Mouse (Mus musculus) midbrain, embryonic 16.5 days (tissue): ENCODE results near the gene Cradd. TPM values are rescaled to one million over a fixed set of nuclear protein-coding genes. Genes with fewer than 3 reads are reported as not detected.

ENCODE experiments used
- ATAC-seq: fragments of 200-750 bp; cut with Nextera tagmentation; 2 replicates; pipeline ENCODE4 v1.8.0; 2017; ENCODE audit warnings: moderate TSS enrichment
- H3K27ac ChIP-seq: fragments of 300-500 bp; sonication (generic); 2 replicates; pipeline ENCODE4 v1.5.1; 2014; ENCODE audit warnings: mild to moderate bottlenecking, low read length, mixed read lengths
- H3K27me3 ChIP-seq: fragments of 300-500 bp; sonication (generic); 2 replicates; pipeline ENCODE4 v1.6.1; 2014; ENCODE audit warnings: low read depth, low read length, mixed read lengths; ENCODE audit not compliant: control insufficient read depth, insufficient read depth
- H3K36me3 ChIP-seq: fragments of 300-500 bp; sonication (generic); 2 replicates; pipeline ENCODE4 v1.6.1; 2014; ENCODE audit warnings: mild to moderate bottlenecking, low read length, moderate library complexity, mixed read lengths; ENCODE audit not compliant: control insufficient read depth, insufficient read depth
- H3K4me1 ChIP-seq: fragments of 300-500 bp; sonication (generic); 2 replicates; pipeline ENCODE4 v1.6.1; 2014; ENCODE audit warnings: mild to moderate bottlenecking, low read length, mixed read lengths; ENCODE audit not compliant: control insufficient read depth, insufficient read depth
- H3K4me2 ChIP-seq: fragments of 300-500 bp; sonication (generic); 2 replicates; pipeline ENCODE4 v1.6.1; 2014; ENCODE audit warnings: mild to moderate bottlenecking, low read length, mixed read lengths
- H3K4me3 ChIP-seq: fragments of 300-500 bp; sonication (generic); 2 replicates; pipeline ENCODE4 v1.5.1; 2014; ENCODE audit warnings: low read depth, mild to moderate bottlenecking, low read length, moderate library complexity, mixed read lengths
- H3K9ac ChIP-seq: fragments of 300-500 bp; sonication (generic); 2 replicates; pipeline ENCODE4 v1.6.1; 2014; ENCODE audit warnings: low read depth, low read length, mixed read lengths
- H3K9me3 ChIP-seq: fragments of 300-500 bp; sonication (generic); replicated peaks from 2 replicates; pipeline ENCODE4 v1.6.1; 2014; ENCODE audit warnings: mild to moderate bottlenecking, low read length, mixed read lengths; ENCODE audit not compliant: control insufficient read depth, poor library complexity, severe bottlenecking
- WGBS: fragments of 180-500 bp; shearing (Covaris S2); extraction: QIAGEN DNeasy Blood & Tissue Kit; methylation state at CpG from one replicate; pipeline ENCODE4 v1.1.7; 2014; 5-methylcytosine and 5-hydroxymethylcytosine counted together
- polyA plus RNA-seq: library from polyadenylated mRNA; unstranded; fragments of >200 nt; fragmentation: Nextera tagmentation; extraction: Ambion mirVana; gene quantifications from 2 replicates; pipeline ENCODE4 v1.2.1, GENCODE M21; 2015

Cradd gene
- polyA plus RNA-seq, 1 experiment from 2014 or later: 11.1 TPM

DNA sequence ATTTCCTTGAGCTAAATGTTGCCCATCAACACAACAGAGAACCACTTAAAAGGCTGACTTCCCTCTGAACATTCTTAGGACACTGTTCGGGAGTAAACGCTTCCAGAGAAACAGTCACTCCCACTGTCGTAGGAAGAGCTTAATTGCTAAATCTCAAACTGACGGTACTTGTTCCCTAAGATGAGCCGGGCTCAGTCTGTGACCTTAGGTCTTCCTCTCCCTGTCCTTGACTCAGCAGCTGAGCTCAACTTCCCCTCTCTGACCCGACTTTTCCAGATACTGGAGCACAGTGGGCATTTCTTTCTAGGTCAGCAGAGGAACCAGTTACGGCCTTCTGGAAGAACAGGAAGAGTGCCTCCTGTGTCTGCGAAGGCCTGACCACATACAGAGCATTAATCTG lies 87.7 kb downstream of the Cradd start:
- no peak for ATAC-seq
- no peak overlapping the region for H3K27ac ChIP-seq
- no peaks in the 10 kb centered on the region for H3K9me3 ChIP-seq
- WGBS: 42% methylated on average over 8 of the region's 8 CpGs
- peaks cover 21% of the 10 kb centered on the region for H3K4me1 ChIP-seq
- no peaks in the 10 kb centered on the region for H3K27me3 ChIP-seq
- H3K4me3 ChIP-seq: no peak overlapping the region
- H3K36me3 ChIP-seq: no peaks in the 10 kb centered on the region
- no peak overlapping the region for H3K9ac ChIP-seq
- H3K4me2 ChIP-seq: no peak overlapping the region

DNA sequence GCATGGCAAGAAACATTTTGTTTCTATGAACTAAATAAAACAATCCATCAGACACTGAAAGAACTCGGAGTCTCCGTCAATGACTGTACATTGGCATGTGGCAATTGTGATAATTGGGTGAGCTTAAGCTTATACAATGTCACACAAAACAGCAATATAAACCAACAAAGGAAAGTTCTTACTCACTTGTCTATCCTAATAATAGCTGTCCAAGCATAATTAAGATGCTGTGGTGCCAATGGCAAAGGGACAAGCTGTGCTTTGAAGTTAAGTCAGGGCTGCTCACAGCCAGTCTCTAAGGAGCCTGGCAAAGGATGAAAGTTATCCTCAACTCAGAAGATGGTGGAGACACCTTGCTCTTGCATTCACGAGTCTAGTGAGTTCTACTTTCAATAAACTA lies 89.3 kb downstream of the Cradd start:
- Histone ChIP-seq H3K27ac (no peak overlapping the region), H3K36me3 (no peaks in the 10 kb centered on the region)
- WGBS: 29% methylated on average over 3 of the region's 3 CpGs

DNA sequence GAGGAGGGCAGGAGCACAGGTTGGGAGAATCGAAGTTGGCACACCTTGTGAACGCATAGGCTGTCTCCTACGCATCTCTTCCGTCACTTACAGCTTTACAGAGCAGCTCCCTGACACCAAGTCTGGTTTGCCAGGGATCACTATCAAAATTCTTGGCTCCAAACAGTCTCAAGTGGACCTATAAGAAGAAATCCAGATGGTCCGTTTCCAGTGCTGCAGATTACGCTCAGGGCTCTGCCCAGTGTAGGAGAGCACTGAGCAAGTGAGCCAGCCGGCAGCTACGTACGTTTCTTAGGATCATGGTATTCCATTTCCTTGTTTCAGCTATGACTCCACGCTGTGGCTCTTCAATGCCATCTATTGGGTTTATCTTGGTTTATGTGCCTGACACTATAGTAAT lies 90.9 kb downstream of the Cradd start:
- no peak for ATAC-seq
- no peak overlapping the region for H3K4me2 ChIP-seq

More for the DNA sequence above, 89.3 kb downstream of the Cradd start:
- no peak overlapping the region for H3K9ac ChIP-seq
- no peak for ATAC-seq
- H3K4me3 ChIP-seq: no peak overlapping the region
- H3K27me3 ChIP-seq: no peaks in the 10 kb centered on the region
- no peaks in the 10 kb centered on the region for H3K9me3 ChIP-seq
- peaks cover 17% of the 10 kb centered on the region for H3K4me1 ChIP-seq
- H3K4me2 ChIP-seq: no peak overlapping the region

DNA sequence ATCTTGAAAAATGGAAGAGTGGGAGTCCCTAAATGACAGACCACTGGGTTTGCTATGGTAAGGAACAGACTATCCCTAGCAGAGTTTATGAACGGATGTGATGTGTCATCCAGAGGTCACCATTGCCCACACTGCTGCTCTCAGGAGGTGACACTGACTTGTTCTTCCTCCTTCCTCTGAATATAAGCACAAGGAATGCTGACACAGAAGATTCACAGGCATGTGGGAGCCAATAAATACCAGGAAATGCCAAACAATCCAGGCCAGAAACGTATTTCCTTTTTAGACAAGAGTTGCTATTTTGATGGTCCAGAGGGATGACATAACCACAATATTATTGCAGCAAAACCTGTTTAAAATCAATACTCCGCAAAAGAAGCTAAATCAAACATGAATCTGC lies 91.4 kb downstream of the Cradd start:
- WGBS: 79% methylated on average over 3 of the region's 3 CpGs
- H3K4me2 ChIP-seq: no peak overlapping the region
- peaks cover 14% of the 10 kb centered on the region for H3K4me1 ChIP-seq
- H3K9me3 ChIP-seq: no peaks in the 10 kb centered on the region
- ATAC-seq: no peak
- no peak overlapping the region for H3K9ac ChIP-seq
- H3K4me3 ChIP-seq: no peak overlapping the region
- no peak overlapping the region for H3K27ac ChIP-seq
- H3K27me3 ChIP-seq: no peaks in the 10 kb centered on the region
- H3K36me3 ChIP-seq: no peaks in the 10 kb centered on the region

More for the DNA sequence above, 90.9 kb downstream of the Cradd start:
- Histone ChIP-seq H3K27ac (no peak overlapping the region), H3K9ac (no peak overlapping the region), H3K4me3 (no peak overlapping the region), H3K27me3 (no peaks in the 10 kb centered on the region), H3K4me1 (peaks cover 9% of the 10 kb centered on the region), H3K9me3 (no peaks in the 10 kb centered on the region), H3K36me3 (no peaks in the 10 kb centered on the region)
- WGBS: 87% methylated on average over 10 of the region's 10 CpGs

DNA sequence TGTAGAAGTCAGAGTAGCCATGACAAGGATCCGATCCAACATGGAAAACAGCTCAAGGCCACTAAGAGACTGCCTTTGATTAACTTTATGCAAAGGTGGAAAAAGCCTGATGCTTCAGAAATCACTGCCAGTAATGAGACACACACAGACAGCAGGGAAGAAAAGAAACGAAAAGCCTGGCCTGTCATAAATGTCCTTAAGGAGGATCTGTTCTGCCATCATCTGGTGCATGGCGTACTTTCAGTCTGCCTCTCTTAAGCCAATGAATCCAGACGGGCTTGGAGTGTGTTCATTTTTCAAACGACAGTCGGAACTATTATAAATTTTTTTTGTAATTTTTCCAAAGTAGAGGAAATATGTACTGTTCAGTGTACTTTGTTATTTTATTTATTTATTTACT lies 95.7 kb downstream of the Cradd start:
- H3K9me3 ChIP-seq: no peaks in the 10 kb centered on the region
- no peak overlapping the region for H3K9ac ChIP-seq
- H3K4me3 ChIP-seq: no peak overlapping the region
- ATAC-seq: peak; percentile 75
- no peaks in the 10 kb centered on the region for H3K36me3 ChIP-seq
- 0 out of 2 replicates have a peak overlapping the region, but pooled peaks have one; percentile 19 for H3K27ac ChIP-seq
- no peak overlapping the region for H3K4me2 ChIP-seq
- WGBS: 37% methylated on average over 6 of the region's 6 CpGs
- H3K27me3 ChIP-seq: no peaks in the 10 kb centered on the region
- peaks cover 11% of the 10 kb centered on the region for H3K4me1 ChIP-seq

DNA sequence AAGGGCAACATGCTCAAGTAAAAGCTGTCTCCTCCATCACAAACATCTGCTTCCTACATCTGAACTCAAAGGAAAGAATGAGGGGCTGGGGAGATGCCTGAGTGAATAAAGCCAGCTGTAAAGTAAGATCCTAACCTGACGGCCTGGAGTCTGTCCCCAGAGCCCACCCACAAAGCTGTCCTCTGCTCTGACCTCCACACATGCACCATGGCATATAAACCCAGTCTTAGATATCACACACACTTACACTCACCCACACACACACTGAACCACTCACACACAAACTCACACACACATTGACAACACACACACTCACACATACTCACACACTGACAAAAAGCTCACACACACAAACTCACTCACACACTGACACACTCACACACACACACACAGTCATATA lies 96.3 kb downstream of the Cradd start:
- no peak for ATAC-seq

DNA sequence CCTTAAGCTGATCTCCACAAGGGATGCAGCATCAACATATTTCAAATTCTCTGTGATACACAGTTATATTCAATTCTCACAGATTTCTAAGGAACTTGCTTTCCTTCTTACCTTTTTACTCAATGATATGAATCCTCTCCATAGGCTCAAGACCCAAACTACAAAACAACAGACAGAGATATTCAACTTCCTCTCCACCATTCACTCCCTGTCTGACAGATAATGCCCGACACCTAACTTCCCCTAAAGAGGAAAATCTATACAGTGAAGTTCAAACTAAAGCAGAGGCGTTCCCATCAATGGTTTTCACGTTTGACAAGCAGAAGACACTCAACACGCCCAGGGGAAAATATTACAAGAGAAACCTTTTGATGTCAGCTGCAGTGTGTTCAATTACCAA lies 97.2 kb downstream of the Cradd start:
- H3K4me1 ChIP-seq: peaks cover 11% of the 10 kb centered on the region
- H3K27ac ChIP-seq: no peak overlapping the region
- no peaks in the 10 kb centered on the region for H3K9me3 ChIP-seq
- no peaks in the 10 kb centered on the region for H3K36me3 ChIP-seq
- no peak overlapping the region for H3K4me3 ChIP-seq
- no peaks in the 10 kb centered on the region for H3K27me3 ChIP-seq
- no peak overlapping the region for H3K4me2 ChIP-seq
- H3K9ac ChIP-seq: no peak overlapping the region
- WGBS: 67% methylated on average over 4 of the region's 4 CpGs
- no peak for ATAC-seq

More for the DNA sequence above, 96.3 kb downstream of the Cradd start:
- Histone ChIP-seq H3K4me3 (no peak overlapping the region), H3K9ac (no peak overlapping the region), H3K27me3 (no peaks in the 10 kb centered on the region), H3K4me1 (peaks cover 11% of the 10 kb centered on the region), H3K4me2 (no peak overlapping the region), H3K27ac (peak overlapping the region; percentile 39; the same call in 1 of the 2 replicates), H3K9me3 (no peaks in the 10 kb centered on the region), H3K36me3 (no peaks in the 10 kb centered on the region)
- WGBS: 16% methylated on average over 1 of the region's 1 CpGs

DNA sequence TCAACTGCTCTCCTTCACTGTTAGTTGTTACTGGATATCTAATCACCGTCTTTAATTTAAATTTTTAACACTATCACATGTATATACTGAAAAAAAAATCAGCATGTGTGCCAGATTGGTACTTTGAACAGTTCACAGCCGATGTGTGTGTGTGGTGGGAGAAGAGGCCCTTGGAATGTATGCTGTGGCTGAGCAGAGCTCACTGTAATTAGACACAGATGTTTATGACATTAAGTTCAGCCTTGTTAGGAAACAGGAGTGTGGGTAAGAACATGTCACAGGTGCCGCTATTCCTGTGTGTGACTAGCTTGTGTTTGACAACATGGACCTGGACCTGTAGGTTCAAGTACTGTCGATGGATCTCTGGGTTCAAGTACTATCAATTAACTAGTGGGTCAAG lies 98.9 kb downstream of the Cradd start:
- no peaks in the 10 kb centered on the region for H3K9me3 ChIP-seq
- no peak overlapping the region for H3K27ac ChIP-seq
- H3K9ac ChIP-seq: no peak overlapping the region
- H3K27me3 ChIP-seq: no peaks in the 10 kb centered on the region
- no peak for ATAC-seq
- H3K4me3 ChIP-seq: no peak overlapping the region
- peaks cover 11% of the 10 kb centered on the region for H3K4me1 ChIP-seq
- no peaks in the 10 kb centered on the region for H3K36me3 ChIP-seq
- 90% methylated on average over 4 of the region's 4 CpGs for whole genome bisulfite sequencing
- H3K4me2 ChIP-seq: no peak overlapping the region

DNA sequence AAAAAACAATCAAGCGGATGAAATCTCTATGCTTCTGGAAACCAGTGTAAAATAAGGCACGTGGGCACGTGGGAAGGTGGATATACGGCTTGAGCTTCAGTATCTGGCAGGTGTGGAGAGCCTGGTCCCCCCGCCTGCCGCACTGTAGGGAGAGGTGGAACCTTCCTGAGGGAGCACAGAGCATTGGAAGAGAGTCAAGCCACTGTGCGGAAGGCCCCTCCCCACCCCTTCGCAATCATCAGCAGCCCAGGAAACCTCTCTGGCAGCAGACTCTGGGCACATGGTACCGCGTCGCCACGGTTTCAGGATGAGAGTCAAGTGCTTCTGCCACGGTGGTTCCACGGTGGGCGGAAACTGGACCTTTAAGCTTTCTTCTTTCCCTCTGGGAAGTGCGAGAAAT lies 100.7 kb downstream of the Cradd start:
- Histone ChIP-seq H3K36me3 (no peaks in the 10 kb centered on the region), H3K4me1 (peaks cover 9% of the 10 kb centered on the region), H3K27me3 (no peaks in the 10 kb centered on the region), H3K9ac (no peak overlapping the region), H3K27ac (no peak overlapping the region), H3K9me3 (no peaks in the 10 kb centered on the region), H3K4me3 (no peak overlapping the region), H3K4me2 (no peak overlapping the region)
- 79% methylated on average over 16 of the region's 16 CpGs for WGBS
- no peak for ATAC-seq
